Mouse (Mus musculus) lung, postnatal 25 days (tissue): ENCODE results near the gene Gas2.
A peak's percentile ranks its signal among the peaks of the same experiment; 100 is the strongest.

Experiments
- DNase-seq: peaks from one replicate; pipeline ENCODE4 v3.0.0; 2022; ENCODE audit warnings: low spot score

The Gas2 gene

DNA sequence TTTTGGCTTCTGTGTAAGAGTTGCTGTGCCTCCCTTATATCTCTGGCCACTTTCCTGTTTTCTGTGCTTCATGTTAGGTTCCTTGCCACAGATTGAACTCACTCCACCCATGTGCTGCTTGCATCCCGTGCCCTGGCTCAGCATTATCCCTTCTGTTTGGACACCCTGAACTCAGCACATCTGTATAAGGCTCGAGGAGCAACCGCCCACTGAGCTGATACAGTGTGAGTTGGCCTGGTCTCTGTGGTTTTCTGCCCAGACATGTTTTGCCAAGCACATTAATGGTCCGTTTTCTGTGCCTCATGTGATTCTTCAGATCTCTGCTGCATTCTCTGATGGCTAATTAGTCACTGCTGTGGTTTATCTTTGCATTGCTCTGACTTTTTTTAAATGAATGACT lies 105.8 kb downstream of the Gas2 start:
- DNase-seq: no peak

GRCm38 (mm10) chr7:51969379-51969778 lies 107.6 kb downstream of the Gas2 start:
- DNase-seq: no peak

- DNase-seq: peak; percentile 16
Observed at GRCm38 (mm10) chr7:51972252-51972855, 110.5 kb downstream of the Gas2 start.

GRCm38 (mm10) chr7:51973091-51973490 lies 111.3 kb downstream of the Gas2 start:
- DNase-seq: no peak

- DNase-seq: no peak
Observed at GRCm38 (mm10) chr7:51973526-51973925, 111.7 kb downstream of the Gas2 start.

- no peak for DNase-seq
Observed at GRCm38 (mm10) chr7:51975181-51975580, 113.4 kb downstream of the Gas2 start.

GRCm38 (mm10) chr7:51979271-51979670 lies 117.5 kb downstream of the Gas2 start:
- DNase-seq: no peak

DNA sequence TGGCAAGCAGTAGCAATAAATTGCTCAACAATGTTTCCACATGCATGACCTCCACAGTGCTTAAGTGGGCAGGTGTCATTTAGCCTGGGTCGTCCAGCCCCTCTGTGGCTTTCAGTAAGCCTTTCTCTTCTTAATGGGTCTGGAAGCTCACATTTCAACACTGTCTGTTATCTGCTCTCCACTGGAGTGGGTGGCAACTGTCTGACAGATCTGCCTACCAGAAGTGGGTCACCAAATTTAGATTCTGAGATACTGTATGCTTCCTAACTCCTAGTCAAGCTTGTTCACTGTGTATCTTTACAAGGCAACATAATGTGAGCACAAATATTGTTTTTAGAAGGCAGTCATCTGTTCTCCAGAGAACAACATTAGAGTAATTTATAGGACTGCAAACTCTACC lies 120.5 kb downstream of the Gas2 start:
- DNase-seq: no peak

- no peak for DNase-seq
Observed at GRCm38 (mm10) chr7:51985763-51986162, 123.9 kb downstream of the Gas2 start.

GRCm38 (mm10) chr7:51986909-51987308 lies 125.1 kb downstream of the Gas2 start:
- peak; percentile 5 for DNase-seq

GRCm38 (mm10) chr7:51991020-51991419 lies 129.2 kb downstream of the Gas2 start:
- no peak for DNase-seq

GRCm38 (mm10) chr7:52005511-52006295 lies 143.9 kb downstream of the Gas2 start, which contains the start of gene Svip:
Gene Svip, minus strand, starts transcription at chr7:52006018.
- DNase-seq: peak; percentile 95

- no peak for DNase-seq
Observed at GRCm38 (mm10) chr7:52006296-52006630, 144.4 kb downstream of the Gas2 start.

DNA sequence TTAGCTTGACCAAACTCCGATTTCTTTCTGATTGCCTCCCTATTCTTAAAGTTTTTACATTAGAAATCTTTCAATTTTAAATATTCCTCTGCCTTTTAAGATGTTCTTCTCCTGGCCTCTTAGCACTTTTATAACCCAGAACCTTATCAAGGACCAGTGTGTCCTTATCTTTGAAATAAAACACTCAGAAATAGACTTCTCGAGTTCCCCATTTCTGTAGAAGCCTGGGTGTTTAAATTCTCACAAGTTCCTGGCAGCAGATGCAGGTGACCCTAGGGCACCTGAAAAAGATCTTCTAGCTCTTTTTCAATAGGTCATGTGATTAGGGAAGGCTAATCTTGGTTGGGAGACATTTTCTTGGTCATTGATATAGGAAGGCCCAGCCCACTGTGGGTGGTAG lies 145.3 kb downstream of the Gas2 start:
- DNase-seq: no peak

DNA sequence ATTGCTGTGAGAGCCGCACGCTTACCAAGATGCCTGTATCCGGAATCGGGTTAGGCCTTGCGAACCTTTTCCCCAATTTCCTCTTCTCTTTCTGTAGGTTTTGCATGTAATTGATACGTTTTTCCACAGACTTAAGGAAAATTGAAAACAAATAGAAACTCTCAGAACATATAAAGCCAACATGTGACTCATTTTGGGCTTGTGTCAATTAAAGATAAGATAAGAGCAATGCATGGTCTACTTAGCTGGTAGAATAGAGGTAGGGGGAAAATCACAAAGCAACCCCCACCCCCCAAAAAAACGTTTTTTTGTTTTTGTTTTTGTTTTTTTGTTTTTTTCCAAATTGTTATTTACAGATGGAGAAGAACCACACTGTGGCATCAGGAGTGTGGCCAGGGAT lies 151.6 kb downstream of the Gas2 start:
- no peak for DNase-seq

- DNase-seq: no peak
Observed at GRCm38 (mm10) chr7:52015180-52015579, 153.4 kb downstream of the Gas2 start.

- no peak for DNase-seq
Observed at GRCm38 (mm10) chr7:52015628-52016027, 153.8 kb downstream of the Gas2 start, which contains the start of gene 1700015G11Rik. Gene 1700015G11Rik, minus strand, starts transcription at chr7:52015728.

- DNase-seq: no peak
Observed at GRCm38 (mm10) chr7:52022039-52022438, 160.2 kb downstream of the Gas2 start.

GRCm38 (mm10) chr7:52024050-52024626 lies 162.3 kb downstream of the Gas2 start:
- DNase-seq: no peak

DNA sequence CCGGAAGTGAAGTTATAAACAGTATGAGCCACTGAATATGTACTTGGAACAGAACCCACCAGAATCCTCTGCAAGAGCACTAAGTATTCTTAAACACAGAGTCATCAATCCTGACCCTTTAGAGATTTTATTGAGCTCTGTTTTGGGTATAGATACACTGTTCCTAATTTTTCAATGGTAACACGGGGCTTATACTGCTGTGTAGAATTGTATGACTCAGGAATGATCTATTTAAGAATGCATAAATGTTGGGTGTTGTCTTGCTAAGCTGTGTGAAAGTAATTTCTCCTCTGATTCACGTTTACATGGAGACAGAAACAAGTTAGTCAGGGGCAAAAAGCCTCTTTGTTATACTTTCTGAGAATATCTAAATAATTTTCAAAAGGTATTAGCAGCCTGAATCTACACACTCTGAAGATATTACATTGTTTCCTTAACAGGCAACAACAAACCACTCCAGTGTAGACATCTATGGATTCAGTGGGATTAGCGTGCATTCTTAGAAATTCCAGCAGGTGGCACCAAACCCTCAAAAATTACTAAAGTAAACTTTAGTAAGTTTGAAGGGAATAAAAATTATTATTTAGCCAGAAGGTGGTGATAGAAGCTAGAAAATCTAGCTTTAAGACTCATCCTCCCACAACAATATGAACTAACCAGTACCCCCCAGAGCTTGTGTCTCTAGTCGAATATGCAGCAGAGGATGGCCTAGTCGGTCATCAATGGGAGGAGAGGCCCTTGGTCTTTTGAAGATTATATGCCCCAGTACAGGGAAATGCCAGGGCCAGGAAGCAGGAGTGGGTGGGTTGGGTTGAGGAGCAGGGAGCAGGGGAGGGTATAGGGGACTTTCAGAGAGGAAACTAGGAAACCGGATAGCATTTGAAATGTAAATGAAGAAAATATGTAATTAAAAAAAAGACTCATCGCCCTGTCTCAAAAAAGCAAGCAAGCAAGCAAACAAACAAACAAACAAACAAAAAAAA lies 176.1 kb downstream of the Gas2 start:
- peak; percentile 3 for DNase-seq
